Mouse (Mus musculus) layer of hippocampus, adult 8-10 months (tissue): ENCODE measurements around the gene Ptpn14. TPM values are rescaled to one million over a fixed set of nuclear protein-coding genes. Genes with fewer than 3 reads are reported as not detected.
A peak's percentile ranks its signal among the peaks of the same experiment; 100 is the strongest.

ENCODE experiments used
- DNase-seq, 2 experiments: peaks; one replicate each; pipeline ENCODE4 v3.0.0; 2022; ENCODE audit warnings: low spot score in 2 of 2
- total RNA-seq, 4 experiments: library from RNA; stranded (reverse); gene quantifications; 2 replicates each; pipeline ENCODE4 v1.2.4; 2022

Ptpn14 gene
- total RNA-seq, 4 experiments from 2014 or later, result 11.1 to 16.1 (median 12.3) TPM

- DNase-seq, result no peak
These were observed 136.9 kb downstream of the Ptpn14 start for GRCm38 (mm10) chr1:189864846-189865560.

- DNase-seq, result no peak
These were observed 138.6 kb downstream of the Ptpn14 start for GRCm38 (mm10) chr1:189866621-189867020.

- DNase-seq, result no peak
These were observed 139.0 kb downstream of the Ptpn14 start for GRCm38 (mm10) chr1:189867034-189867433.

- no peak for DNase-seq
These were observed 139.4 kb downstream of the Ptpn14 start for GRCm38 (mm10) chr1:189867497-189867896.

- DNase-seq, result no peak
These were observed 140.0 kb downstream of the Ptpn14 start for GRCm38 (mm10) chr1:189868036-189868435.

GRCm38 (mm10) chr1:189869651-189870270 is 141.7 kb downstream of the Ptpn14 start:
- DNase-seq, result no peak

GRCm38 (mm10) chr1:189870539-189870938 is 142.5 kb downstream of the Ptpn14 start:
- DNase-seq, result no peak

GRCm38 (mm10) chr1:189871625-189872024 is 143.6 kb downstream of the Ptpn14 start:
- DNase-seq, result no peak

- no peak for DNase-seq
These were observed 144.0 kb downstream of the Ptpn14 start for GRCm38 (mm10) chr1:189872050-189872449.

GRCm38 (mm10) chr1:189873591-189873990 is 145.5 kb downstream of the Ptpn14 start:
- DNase-seq, result no peak

GRCm38 (mm10) chr1:189875439-189875861 is 147.4 kb downstream of the Ptpn14 start:
- DNase-seq, result no peak

GRCm38 (mm10) chr1:189876162-189876561 is 148.1 kb downstream of the Ptpn14 start:
- DNase-seq, result no peak

- DNase-seq, result no peak
These were observed 151.1 kb downstream of the Ptpn14 start for GRCm38 (mm10) chr1:189879212-189879611.

- DNase-seq, result no peak
These were observed 151.9 kb downstream of the Ptpn14 start for GRCm38 (mm10) chr1:189879965-189880364.

GRCm38 (mm10) chr1:189880745-189881144 is 152.7 kb downstream of the Ptpn14 start:
- no peak for DNase-seq

GRCm38 (mm10) chr1:189882886-189883285 is 154.8 kb downstream of the Ptpn14 start:
- no peak for DNase-seq

- DNase-seq, result peak; percentile 44 to 48
These were observed 155.6 kb downstream of the Ptpn14 start for GRCm38 (mm10) chr1:189883531-189884170.

- no peak for DNase-seq
These were observed 156.9 kb downstream of the Ptpn14 start for GRCm38 (mm10) chr1:189884951-189885350.

- no peak for DNase-seq
These were observed 157.9 kb downstream of the Ptpn14 start for GRCm38 (mm10) chr1:189885975-189886374.

GRCm38 (mm10) chr1:189887518-189887917 is 159.4 kb downstream of the Ptpn14 start:
- DNase-seq, result peak in 1 of 2 experiments; percentile 60

GRCm38 (mm10) chr1:189888749-189889148 is 160.7 kb downstream of the Ptpn14 start:
- no peak for DNase-seq

GRCm38 (mm10) chr1:189894191-189894590 is 166.1 kb downstream of the Ptpn14 start:
- DNase-seq, result no peak
